Mouse (Mus musculus): ENCODE measurements around the gene Fgfr2. TPM values are rescaled to one million over a fixed set of nuclear protein-coding genes. Genes with fewer than 3 reads are reported as not detected.
"Not testable (repeated sequence)": the region's sequence is repeated elsewhere in the genome, so short reads cannot be mapped to it uniquely, and the experiment has no call there.

The Fgfr2 gene
- total RNA-seq, 2 experiments from 2014 or later: 44.0 to 52.8 TPM

DNA sequence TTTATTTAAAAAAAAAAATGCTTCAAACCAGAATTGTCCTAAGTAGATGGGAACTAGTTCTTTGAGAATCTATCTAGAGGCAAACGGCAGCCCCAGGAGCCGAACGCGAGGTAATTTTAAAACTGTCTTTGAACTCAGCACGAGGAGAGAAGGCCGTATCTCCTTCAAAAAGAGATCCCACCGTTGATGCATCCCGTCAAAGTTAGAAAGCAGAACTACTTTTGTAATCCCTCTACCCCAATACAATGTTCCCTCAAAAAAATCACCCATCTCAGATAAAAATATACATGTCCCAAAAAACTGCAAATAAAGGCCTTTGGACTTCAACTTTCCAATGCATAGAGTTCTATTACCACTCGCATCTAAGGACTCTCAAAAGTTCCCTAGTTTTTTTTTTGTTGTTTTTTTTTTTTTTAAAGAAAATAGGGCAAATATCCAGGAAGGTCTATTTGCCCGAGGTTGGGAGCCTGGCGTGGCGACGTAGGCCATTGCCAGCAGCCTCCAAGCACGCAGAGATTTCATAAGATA is 2.0 kb downstream of the Fgfr2 start:
- DNase-seq (ENCODE audit: low spot score in 2 of 2): no peak

DNA sequence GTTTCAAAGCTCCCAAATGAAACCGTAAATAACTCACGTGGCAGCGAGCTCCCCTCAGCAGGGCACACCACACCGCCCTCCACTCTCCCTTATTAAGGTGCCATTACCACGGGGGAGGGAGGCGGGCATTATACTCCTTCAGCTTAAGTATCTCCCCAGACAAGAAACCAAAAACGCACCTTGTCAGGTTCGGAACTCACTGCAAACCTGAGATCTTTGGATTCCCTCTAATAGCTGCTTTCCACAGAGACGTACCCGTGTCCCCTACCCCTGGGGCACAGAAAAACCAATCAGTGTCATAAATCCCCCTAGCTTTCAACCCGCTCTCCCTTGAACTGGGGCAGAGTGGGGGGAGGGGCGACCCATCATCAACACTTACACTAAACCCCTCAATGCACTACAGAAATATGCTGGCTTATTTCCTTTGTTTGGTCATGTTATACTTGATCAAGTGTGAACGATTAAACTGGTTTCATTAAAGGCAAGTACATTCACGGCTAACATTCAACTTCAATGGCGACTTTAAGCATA is 2.9 kb downstream of the Fgfr2 start:
- DNase-seq (ENCODE audit: low spot score in 2 of 2): no peak

DNA sequence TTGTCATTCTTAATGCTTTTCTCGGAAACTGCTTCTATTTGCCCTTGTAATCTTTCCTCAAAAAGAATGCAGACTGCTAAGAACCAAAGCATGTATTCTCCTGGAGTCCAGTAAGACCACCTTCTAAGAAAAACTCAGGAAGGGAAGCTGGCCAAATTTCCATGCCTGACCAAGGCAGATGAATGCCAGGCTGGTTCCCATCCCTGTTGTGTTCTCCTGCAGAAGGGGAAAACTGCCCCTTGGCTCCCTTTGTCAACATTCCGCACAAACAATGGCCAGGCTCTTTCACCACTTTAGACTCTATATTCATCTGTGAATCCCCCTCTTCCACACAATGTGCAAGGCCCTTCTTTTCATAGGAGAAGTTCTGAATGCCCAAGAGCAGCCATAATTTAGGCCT is 5.3 kb downstream of the Fgfr2 start:
- no peak for DNase-seq (ENCODE audit: low spot score in 2 of 2)

DNA sequence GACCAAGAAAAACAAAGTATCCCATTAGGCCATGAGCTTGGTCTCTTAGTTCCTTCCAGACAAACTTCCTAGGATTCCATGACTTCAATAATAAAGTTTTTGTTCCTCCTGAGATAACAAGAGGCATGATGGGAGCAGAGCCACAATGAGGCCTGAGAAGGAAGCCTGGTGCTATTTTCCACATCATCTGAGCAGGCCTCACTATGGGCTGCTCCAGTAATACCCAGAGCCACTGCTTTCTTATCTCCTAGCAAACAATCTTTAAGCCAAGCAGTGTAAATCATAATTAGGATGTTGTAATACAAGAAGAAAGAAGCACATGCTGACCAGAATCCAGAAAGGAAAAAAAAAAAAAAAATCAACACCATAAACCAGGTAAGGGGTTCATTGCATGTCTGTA is 6.6 kb downstream of the Fgfr2 start:
- no peak for DNase-seq (ENCODE audit: low spot score in 2 of 2)

DNA sequence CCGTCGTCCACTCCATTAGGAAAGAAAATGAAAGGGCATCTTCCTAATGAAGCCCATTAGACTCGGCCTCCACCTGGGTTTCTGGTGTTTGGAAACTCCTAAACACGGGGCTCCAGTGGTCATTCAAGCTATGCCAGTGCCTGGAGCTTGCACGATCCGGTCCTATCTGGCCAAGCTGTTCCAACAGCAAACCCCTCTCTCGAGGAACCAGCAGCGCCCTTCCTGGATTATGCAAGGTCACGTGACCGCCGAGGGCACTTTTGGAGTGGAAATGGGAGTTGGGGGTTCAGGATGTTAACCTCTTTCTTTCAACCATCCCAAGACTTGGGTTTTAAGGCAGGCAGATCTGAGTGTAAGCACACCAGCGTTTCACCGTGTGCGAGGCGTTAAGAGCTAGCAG is 7.3 kb downstream of the Fgfr2 start:
- no peak for DNase-seq (ENCODE audit: low spot score in 2 of 2)

DNA sequence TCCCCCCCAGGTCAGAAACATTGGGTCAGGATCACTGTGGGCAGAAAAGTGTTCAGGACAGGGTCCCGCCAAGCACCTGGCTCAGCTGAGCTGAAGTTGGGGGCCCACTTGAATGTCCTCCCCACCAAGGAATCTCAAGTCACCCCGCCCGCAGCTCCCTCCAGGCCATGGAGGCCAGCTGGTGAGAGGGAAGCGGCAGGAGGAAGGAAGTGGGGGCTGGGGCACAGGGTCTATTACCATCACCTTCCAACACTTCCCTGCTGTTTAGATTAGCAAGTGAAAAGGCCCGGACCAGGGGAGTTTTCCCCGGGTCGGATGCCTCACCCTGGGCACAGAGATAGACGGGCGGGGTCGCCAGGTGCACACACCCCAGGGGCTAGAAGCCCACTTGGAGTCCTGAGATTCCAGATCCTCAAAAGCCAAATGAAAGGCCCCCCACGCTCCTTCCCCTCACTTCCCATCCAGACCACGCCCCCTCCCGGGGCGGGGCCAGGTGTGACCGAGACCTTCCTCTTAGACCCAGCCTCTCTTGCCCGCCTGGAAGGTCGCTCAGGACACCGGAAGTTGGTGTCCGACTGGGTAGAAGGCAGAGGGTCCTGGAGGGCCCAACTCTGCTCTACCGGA is 8.2 kb downstream of the Fgfr2 start:
- no peak for DNase-seq (ENCODE audit: low spot score in 2 of 2)

DNA sequence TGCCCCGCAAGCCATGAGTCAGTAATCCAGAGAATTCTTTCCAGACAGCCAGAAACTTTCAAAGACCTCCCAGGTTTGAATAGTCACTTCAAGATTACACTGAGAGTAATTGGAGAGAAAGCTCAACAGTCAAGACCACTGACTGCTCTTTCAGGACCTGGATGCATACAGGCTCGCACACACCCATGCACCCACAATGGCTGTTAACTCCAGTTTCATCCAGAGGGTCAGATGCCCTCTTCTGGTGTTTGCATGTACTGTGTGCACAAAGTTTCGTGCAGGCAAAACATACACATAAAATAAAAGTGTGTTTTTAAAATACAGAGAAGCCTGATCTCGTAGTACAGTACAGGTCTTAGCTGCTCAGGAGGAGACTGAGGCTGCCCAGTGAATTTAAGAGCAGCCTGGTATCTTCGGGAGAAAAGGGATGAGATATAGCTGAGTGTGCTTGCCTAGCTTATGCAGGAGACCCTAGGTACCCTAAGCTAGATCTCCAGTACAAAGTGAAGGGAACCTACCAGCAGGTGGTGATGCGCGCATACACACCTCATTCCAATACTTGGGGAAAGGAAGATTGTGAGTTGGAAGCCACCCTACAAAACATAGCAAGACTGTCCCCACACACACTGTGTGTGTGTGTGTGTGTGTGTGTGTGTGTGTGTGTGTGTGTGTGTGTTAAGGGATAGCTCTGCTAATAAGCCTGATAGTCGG is 9.8 kb downstream of the Fgfr2 start:
- no peak for DNase-seq (ENCODE audit: low spot score in 2 of 2)

DNA sequence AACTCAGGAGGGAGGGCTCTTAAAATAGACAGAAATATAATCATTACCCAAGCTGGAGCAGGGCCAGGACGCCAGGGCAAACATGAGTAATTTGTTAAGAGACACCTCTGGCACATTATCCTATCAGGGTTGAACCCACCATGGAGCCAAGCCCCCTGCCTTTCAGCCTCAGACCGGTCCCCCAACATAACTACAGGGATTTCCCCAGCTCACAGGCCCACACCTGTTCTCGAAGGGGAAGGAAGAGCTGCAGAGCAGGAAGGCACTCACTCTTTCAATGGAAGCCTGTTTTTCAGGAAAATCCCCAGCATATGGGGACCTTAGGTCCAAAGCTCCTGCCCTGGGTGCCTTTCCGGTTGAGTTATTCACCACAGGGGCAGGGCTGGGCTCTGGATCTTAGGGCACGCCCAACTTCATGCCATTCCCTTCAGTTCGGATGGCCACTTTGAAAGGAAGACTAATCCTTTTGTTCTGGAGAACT is 10.8 kb downstream of the Fgfr2 start:
- no peak for DNase-seq (ENCODE audit: low spot score in 2 of 2)

DNA sequence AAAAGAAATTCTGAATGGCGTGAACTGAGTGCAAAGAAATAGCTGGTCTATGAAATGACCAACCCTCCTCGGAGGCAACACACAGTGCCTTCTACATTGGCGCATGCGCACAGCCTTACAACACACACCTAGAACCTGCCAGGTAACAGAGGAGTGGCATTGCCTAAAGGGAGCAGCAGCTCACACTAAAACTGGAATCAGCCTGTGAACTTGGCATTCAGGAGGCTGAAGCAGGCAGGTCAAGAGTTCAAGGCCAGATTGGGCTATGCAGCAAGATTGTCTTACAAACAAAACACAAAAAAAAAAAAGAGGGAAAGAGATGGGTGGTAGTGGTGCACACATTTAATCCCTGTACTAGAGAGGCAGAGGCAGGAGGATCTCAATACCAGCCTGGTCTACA is 13.7 kb downstream of the Fgfr2 start:
- no peak for DNase-seq (ENCODE audit: low spot score in 2 of 2)

DNA sequence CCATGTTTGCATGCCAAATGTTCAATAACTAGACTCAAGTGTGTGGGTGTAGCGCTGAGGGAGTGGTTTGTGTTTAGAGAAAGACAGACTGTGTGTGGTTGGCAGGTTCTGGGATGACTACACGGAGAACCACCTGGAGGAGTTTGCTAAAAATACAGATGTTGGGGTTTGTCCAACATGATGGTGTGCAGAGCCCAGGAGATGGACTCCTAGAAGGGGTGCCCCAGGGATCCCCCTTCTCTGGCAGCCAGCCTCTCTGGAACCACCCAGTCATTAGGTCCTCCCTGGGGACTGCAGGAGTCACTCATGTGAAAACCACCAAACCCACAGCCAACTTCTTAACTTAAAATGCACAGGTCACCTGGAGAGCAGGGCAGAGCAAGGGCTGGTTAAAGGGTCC is 14.5 kb downstream of the Fgfr2 start:
- DNase-seq (ENCODE audit: low spot score in 2 of 2): peak in 1 of 2 experiments; percentile 24

DNA sequence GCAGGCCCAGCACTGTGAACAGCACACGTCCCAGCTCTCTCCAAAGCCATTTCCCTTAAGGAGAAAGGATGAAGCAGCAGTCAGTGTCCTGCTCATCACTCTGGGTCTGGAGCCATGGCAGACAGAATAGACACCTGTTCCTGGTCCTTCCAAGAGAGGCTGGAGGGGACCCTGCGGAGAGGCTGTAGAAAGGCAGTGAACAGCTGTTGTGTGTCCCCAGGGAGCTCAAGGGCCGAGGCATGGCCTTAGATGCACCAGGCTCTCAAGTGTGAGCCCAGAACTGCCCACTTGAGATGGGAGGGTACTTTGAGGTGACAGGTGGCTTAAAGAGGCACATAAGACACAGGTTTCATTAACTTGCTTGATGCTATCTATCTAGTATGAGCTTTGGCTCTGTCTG is 20.6 kb downstream of the Fgfr2 start:
- no peak for DNase-seq (ENCODE audit: low spot score in 2 of 2)

DNA sequence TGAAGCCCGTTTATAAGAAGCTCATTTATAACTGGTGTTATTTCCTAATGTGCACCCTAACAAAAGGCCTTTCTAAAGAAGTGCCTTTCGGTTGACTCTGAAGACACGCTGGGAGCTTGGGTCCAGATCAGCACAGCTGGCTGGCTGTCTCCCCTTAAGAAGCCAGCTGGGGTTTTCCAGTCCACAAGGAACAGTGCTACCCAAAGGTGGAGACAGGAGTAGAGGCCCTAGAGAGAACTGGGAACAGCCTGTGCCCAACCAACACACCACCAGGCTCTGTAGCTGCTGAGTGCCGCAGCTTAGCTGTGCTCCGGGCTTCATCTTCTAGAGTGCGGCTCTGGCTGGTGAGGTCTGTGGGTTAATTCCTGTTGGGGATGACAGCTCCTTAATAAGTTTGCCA is 22.1 kb downstream of the Fgfr2 start:
- DNase-seq (ENCODE audit: low spot score in 2 of 2): no peak

DNA sequence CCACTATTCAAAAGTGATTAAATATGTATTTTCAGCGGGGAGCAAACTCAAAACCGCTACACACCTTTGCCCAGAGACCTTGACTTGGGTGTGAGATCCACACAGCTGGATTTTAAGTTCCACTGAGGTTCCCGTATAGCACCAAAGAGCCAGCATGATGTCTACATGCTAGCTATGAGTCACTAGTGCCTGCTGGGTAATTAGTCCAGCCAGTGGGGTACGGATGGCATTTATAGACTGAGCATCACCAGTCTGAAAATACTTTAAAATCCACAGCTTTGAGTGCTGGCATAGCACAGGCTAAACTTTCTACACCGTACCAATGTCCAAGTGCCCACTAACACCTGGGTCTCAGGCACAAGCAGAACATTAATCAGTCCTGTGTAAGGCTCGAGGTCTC is 23.0 kb downstream of the Fgfr2 start:
- no peak for DNase-seq (ENCODE audit: low spot score in 2 of 2)

DNA sequence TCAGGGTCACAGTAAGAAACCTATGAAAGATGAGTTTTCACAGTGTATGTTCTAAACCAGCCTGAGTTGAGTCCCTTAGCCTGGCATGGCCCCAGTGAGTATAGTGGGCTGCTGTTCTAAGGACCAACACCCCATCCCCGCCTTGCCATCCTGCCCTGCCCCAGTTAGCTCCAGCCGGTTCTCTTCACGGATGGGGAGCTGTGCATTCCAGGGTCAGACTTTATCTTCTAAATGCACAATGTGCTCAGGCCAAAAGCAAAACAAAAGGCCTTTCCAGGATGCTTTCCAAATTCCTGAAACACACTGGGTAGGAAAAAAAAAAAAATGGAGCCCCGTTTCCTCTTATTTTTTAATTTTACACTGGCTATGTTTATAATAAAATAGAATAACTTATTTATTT is 23.9 kb downstream of the Fgfr2 start:
- no peak for DNase-seq (ENCODE audit: low spot score in 2 of 2)

DNA sequence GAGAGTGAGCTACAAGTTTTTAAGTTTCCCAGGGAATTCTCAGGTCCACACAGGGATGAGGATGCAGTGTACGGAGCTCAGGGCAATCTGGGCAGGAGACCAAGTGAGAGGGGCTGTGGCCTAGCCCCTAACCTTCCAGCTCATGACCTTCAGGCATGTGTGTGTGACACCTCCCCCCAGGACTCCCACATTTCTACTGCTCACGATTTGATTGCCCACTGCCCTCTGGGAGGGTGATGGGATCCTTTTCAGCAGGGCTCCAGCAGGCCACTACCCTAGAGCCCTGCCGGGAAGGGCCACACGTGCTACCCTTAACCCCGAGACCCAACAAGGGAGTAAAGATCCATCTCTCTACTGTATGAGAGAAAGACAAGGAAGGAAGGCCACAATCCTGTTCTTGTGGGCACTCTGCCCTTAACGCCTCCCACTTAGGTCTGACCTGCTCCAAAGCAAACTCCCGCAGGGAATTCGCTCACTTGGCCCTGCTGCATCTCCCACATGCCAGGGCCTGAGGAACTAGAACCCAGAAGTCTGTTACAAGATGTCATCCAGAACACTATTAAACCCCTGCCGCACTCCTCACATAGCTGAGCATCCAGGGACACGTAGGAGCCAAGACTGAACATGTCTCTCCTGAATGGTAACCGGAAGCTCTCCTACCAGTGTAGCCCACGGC is 24.9 kb downstream of the Fgfr2 start:
- no peak for DNase-seq (ENCODE audit: low spot score in 2 of 2)

DNA sequence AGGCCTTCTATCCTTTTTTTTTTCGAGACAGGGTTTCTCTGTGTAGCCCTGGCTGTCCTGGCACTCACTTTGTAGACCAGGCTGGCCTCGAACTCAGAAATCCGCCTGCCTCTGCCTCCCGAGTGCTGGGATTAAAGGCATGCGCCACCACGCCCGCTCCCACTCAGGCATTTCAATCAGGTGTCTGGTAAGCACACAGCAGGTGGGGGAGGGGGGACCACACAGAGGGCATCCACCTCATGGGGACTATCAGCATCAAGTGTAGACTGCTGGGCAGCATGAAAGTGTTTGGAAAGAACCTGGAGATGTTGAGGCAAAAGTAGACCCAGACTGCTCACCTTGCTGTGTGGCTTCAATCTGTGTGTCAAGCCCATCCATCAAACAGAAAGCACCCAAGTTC is 27.5 kb downstream of the Fgfr2 start:
- not testable (repeated sequence) for DNase-seq (ENCODE audit: low spot score in 2 of 2)

DNA sequence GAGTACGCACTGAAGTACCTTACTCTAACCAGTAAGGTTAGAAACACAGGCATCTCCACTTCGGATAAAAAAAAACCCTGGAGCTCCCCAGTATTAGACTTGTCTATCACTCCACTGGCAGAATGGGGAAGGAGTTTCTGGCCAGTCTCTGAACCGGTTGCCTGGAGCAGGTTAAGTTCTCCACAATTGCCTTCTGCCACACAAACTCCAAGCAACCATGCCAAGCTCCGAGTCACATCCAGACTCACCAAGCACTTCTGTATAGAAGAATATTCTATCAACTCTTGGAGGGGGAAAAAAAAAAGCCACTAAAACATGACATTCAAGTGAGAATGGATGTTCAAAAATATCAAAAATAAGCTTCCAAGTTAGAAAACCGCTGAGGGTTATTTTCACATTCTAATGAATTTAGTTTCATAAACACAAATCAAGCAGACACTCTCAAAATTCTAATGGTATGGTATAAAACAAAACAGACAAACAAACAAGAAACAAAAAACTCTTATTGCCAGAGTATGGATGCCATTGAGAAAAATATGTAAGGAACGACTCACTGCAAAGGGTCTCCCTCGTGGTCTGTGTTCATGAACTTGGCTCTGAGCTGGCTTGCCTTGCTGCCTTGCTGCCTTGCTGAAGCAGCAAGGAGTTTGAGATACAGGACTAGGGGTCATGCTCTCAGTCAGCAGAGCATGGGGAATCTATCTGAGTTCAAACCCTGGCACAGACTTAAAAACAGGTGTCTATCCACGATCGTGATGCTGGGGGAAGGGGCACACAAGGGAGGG is 28.2 kb downstream of the Fgfr2 start:
- no peak for DNase-seq (ENCODE audit: low spot score in 2 of 2)

DNA sequence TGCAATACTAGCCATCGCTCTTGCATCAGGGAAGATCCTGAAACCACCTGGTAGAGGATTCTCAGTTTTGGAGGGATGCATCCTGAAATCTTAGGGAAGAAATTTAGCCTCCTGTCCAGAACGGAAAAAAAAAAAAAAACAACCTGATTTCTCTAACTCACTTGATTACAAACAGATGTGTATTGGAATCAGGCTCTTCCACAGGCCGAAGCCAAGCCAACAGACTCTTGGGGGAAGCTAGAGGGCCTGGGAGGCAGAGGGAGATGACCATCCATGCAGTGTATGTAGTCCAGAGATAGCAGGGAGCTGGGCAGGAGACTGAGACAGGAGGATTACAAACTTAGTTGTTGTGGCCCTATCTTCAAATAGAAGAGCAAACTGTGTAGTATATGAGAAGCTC is 29.0 kb downstream of the Fgfr2 start:
- no peak for DNase-seq (ENCODE audit: low spot score in 2 of 2)

DNA sequence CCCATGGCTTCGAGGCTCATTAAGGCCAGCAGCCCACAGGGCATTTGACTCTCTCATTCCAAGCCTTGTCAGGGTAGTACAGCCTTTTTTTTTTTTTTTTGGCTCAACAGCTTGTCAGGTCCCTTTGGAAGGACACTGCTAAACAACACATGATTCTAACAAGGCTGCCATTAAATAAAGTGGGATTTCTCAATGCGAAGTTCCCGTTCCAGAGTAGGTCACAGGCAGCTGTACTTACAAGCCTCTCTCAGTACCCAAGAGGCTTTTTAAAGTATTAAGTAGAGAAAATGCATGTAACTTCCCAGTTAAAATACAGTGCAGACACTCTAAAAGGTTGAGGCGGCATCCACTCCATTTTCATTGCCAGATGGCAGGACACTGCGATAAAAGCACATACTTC is 29.4 kb downstream of the Fgfr2 start:
- no peak for DNase-seq (ENCODE audit: low spot score in 2 of 2)

DNA sequence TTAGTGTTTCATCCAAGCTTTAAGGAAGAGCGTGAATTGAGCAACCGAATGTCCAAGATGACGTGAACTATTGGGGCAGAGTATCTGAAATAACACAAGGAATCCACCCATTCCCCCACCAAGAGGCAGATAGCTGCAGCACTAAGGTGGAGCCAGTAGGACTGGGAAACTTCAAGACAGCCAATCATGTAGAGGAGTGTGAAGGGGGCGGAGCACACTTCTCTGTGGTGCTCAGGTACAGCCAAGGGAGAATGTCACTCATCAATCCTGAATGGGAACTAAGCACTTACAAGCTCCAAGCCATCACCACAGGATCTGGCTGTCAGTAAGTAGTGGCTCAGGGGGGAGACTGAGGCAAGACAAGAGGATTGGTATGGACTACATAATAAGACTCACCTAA is 32.5 kb downstream of the Fgfr2 start:
- no peak for DNase-seq (ENCODE audit: low spot score in 2 of 2)

DNA sequence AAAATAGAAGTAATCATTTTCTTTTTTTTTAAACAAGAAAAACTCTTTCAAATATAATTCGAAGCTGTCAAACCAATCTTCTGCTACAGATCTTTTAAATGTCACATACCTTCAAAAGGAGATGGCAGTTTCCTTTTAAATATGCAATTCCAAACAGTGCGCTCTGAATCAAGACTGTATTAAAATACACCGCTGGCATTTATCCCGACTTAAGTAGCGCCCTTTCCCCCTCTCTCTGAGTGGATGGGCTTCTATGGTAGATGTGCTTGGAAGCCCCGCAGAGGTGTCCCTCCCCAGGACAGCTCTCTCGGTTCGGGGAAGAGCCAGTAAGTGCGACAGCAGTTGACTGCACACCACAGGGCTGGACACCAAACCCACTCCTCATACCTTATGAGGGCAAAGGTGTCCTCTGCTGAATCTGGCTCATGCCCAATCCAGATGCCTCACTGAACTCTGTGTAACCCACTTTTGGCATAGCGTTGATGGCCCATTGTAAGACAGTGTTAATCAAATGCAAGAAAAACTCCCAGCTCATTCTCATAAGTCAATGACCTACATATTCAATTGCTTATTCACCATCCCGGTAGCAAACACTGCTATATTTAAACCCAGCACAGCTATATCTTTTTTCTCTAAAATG is 33.4 kb downstream of the Fgfr2 start:
- DNase-seq (ENCODE audit: low spot score in 2 of 2): no peak

All from left cerebral cortex, adult 18-20 months (tissue).